Mouse (Mus musculus) intestine, postnatal 0 days (tissue): ENCODE results near the gene Chil3. TPM values are rescaled to one million over a fixed set of nuclear protein-coding genes. Genes with fewer than 3 reads are reported as not detected.
"Not testable (repeated sequence)": the region's sequence is repeated elsewhere in the genome, so short reads cannot be mapped to it uniquely, and the experiment has no call there.

Experiments
- ATAC-seq: fragments of 200-750 bp; cut with Nextera tagmentation; 2 replicates; pipeline ENCODE4 v1.8.0; 2017; ENCODE audit warnings: mild to moderate bottlenecking, moderate TSS enrichment, moderate library complexity
- H3K27ac ChIP-seq: fragments of 300-500 bp; sonication (generic); 2 replicates; pipeline ENCODE4 v1.5.1; 2014; ENCODE audit warnings: mild to moderate bottlenecking, low read depth, low read length, moderate library complexity
- H3K27me3 ChIP-seq: fragments of 300-500 bp; sonication (generic); replicated peaks from 2 replicates; pipeline ENCODE4 v1.6.1; 2014; ENCODE audit warnings: low read length, mixed read lengths; ENCODE audit not compliant: control insufficient read depth, insufficient read depth
- H3K36me3 ChIP-seq: fragments of 300-500 bp; sonication (generic); 2 replicates; pipeline ENCODE4 v1.6.1; 2014; ENCODE audit warnings: mild to moderate bottlenecking, moderate library complexity; ENCODE audit not compliant: control insufficient read depth, insufficient read depth
- H3K4me1 ChIP-seq: fragments of 300-500 bp; sonication (generic); replicated peaks from 2 replicates; pipeline ENCODE4 v1.6.1; 2014; ENCODE audit warnings: antibody characterized with exemption, low read length, mixed read lengths; ENCODE audit not compliant: control insufficient read depth, insufficient read depth
- H3K4me2 ChIP-seq: fragments of 300-500 bp; sonication (generic); replicated peaks from 2 replicates; pipeline ENCODE4 v1.6.1; 2014; ENCODE audit warnings: low read depth, mild to moderate bottlenecking, moderate library complexity
- H3K4me3 ChIP-seq: fragments of 300-500 bp; sonication (generic); 2 replicates; pipeline ENCODE4 v1.5.1; 2014; ENCODE audit warnings: low read depth, low read length
- H3K9ac ChIP-seq: fragments of 300-500 bp; sonication (generic); 2 replicates; pipeline ENCODE4 v1.6.1; 2014; ENCODE audit warnings: mild to moderate bottlenecking, low read depth, low read length
- H3K9me3 ChIP-seq: fragments of 300-500 bp; sonication (generic); 2 replicates; pipeline ENCODE4 v1.6.1; 2016; ENCODE audit warnings: mixed run types; ENCODE audit not compliant: control insufficient read depth
- CTCF ChIP-seq: sonication (generic); IDR thresholded peaks from 2 replicates; pipeline ENCODE4 v1.5.1; 2016; ENCODE audit warnings: low read depth, mild to moderate bottlenecking, control low read depth, antibody characterized with exemption, moderate library complexity
- WGBS: fragments of 180-500 bp; shearing (Covaris S2); extraction: QIAGEN DNeasy Blood & Tissue Kit; methylation state at CpG from one replicate; pipeline ENCODE4 v1.1.7; 2014; 5-methylcytosine and 5-hydroxymethylcytosine counted together
- polyA plus RNA-seq: library from polyadenylated mRNA; unstranded; fragments of >200 nt; fragmentation: Nextera tagmentation; extraction: Ambion mirVana; gene quantifications from 2 replicates; pipeline ENCODE4 v1.2.1, GENCODE M21; 2015

Chil3 gene
- 0.13 TPM in 1 of 2 replicates, not detected in the other for polyA plus RNA-seq

DNA sequence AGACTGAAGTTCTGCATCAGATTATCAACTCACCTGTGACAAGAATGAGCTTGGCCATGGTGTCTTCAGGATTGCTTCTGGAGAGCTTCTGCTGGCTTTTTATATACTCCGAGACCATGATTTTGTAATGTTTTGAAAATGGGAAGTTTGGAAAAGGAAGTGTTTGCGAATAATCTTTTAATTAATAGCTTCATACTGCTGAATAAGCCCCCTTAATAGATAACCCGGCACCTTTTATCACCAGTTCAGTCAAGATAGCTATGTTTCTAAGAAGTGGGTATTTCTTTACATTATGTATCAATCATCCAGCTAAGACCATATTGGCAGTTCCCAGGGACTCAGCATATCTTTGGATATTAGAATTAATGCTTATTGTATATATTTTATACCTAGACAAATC, at the start of gene Chil3:
TSS of gene Chil3 (minus strand) at position 101 of the 400 bp plus-strand sequence.
- Histone ChIP-seq H3K27me3 (no peaks in the 10 kb centered on the region), H3K9ac (no peak within 1 kb of the TSS), H3K9me3 (0 out of 2 replicates have a peak, but pooled peaks cover 4% of the 10 kb centered on the region), H3K4me1 (no peaks in the 10 kb centered on the region), H3K4me2 (no peak within 1 kb of the TSS), H3K27ac (no peak within 1 kb of the TSS), H3K36me3 (no peaks in the 10 kb centered on the region), H3K4me3 (no peak within 1 kb of the TSS)
- no peak for TF ChIP-seq CTCF
- ATAC-seq = no peak
- 78% methylated on average over 3 of the region's 3 CpGs for WGBS

DNA sequence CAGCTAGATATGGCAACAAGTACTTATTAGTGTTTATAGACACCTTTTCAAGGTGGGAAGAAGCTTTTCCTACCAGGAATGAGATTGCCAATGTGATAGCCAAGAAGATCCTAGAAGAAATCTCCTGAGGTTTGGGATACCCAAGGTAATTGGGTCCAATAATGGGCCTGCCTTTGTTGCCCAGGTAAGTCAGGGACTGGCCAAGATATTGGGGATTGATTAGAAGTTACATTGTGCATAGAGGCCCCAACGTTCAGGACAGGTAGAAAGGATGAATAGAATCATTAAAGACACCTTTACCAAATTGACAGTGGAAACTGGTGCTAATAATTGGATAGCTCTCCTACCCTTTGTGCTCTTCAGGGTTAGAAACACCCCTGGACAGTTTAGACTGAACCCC, 30.7 kb upstream of the Chil3 start:
- not testable (repeated sequence) for H3K36me3 ChIP-seq, ATAC-seq, H3K4me3 ChIP-seq, H3K4me2 ChIP-seq, H3K9me3 ChIP-seq, H3K27me3 ChIP-seq, H3K4me1 ChIP-seq, H3K27ac ChIP-seq, H3K9ac ChIP-seq
- WGBS = 53% methylated on average over 1 of the region's 1 CpGs

DNA sequence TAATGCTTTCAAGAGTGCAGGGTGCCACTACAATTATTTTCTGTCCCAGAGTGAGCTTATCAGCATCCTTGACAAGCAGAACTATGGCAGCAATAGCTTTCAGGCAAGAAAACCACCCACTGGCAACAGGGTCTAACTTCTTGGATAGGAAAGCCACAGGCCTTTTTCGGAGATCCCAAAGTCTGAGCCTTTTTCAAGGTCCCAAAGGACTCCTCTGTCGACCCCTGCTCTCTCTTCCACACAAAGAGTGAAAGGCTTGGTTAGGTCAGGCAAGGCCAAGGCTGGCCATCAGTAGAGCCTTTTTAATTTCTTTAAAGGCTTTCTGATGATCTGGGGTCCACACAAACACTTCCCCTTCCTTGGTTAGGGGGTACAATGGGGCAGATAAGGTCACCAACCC, 29.9 kb upstream of the Chil3 start:
- not testable (repeated sequence) for H3K27me3 ChIP-seq, H3K36me3 ChIP-seq, ATAC-seq, H3K9ac ChIP-seq, H3K4me1 ChIP-seq, H3K9me3 ChIP-seq, H3K4me3 ChIP-seq, H3K27ac ChIP-seq, H3K4me2 ChIP-seq
- WGBS = 67% methylated on average over 2 of the region's 2 CpGs

DNA sequence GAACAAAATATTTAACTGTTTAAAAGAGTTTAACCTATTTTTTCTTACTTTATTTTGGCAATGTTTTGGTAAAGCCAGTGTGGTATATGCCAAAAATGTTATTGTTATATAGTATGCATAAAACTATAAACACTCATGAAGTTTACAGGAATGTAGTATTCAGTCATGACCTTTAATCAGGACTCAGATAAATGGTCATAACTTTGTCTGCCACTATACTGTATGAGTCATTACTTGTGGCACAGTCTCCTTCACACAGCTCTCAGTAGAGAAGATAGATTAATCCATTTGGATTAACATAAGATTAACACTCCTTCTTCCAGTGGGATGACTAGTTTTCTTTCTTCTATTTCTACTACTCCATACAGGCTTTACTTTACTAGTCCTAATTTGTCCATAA, 28.9 kb upstream of the Chil3 start:
- ATAC-seq = no peak
- Histone ChIP-seq H3K27me3 (no peaks in the 10 kb centered on the region), H3K4me1 (no peaks in the 10 kb centered on the region)

DNA sequence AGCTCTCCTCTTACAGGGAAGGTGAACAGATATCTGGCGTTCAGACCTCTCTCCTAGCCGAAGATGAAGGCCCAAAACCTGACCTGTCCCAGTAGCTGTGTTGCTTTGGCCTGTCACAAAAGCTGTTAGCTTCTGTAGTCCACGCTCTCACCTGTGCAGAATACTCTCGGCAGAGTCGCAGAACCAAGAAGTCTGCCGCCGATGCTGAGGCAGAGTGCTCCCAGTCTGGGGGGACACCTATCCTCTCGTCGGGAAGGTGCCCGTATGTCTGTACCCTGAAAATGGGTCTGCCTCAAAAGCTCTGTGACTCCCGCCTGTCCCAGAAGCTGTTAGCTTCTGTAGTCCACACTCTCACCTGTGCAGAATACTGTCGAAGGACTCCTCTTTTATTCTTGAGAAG, 28.1 kb upstream of the Chil3 start:
- TF ChIP-seq CTCF = no peak
- Histone ChIP-seq H3K9ac (no peak overlapping the region), H3K4me2 (no peak overlapping the region), H3K9me3 (0 out of 2 replicates have a peak, but pooled peaks cover 3% of the 10 kb centered on the region), H3K27ac (no peak overlapping the region), H3K4me3 (no peak overlapping the region), H3K36me3 (no peaks in the 10 kb centered on the region), H3K27me3 (no peaks in the 10 kb centered on the region), H3K4me1 (no peaks in the 10 kb centered on the region)
- ATAC-seq = no peak
- WGBS = 90% methylated on average over 12 of the region's 12 CpGs

More for the DNA sequence above, 28.9 kb upstream of the Chil3 start:
- Histone ChIP-seq H3K9me3 (0 out of 2 replicates have a peak, but pooled peaks cover 3% of the 10 kb centered on the region), H3K4me2 (no peak overlapping the region), H3K4me3 (no peak overlapping the region), H3K27ac (no peak overlapping the region), H3K9ac (no peak overlapping the region), H3K36me3 (no peaks in the 10 kb centered on the region)
- no peak for TF ChIP-seq CTCF

DNA sequence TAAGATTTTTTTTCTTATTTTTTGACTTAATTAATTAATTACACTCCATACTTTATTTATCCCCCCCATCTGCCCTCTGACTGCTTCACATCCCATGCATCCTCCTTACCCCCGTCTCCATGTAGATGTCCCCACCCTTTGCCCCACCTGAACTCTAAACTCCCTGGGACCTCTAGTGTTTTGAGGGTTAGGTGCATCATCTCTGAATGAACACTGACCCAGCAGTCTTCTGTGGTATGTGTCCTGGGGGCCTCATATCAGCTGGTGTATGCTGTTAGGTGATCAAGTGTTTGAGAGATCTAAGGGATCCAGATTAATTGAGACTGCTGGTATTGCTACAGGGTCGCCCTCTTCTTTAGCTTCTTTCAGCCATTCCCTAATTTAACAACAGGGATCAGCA, 20.6 kb upstream of the Chil3 start:
- Histone ChIP-seq H3K9me3 (0 out of 2 replicates have a peak, but pooled peaks cover 5% of the 10 kb centered on the region), H3K4me2 (no peak overlapping the region), H3K27ac (no peak overlapping the region), H3K9ac (no peak overlapping the region), H3K4me3 (no peak overlapping the region), H3K36me3 (no peaks in the 10 kb centered on the region), H3K4me1 (no peaks in the 10 kb centered on the region), H3K27me3 (no peaks in the 10 kb centered on the region)
- TF ChIP-seq CTCF = no peak
- WGBS = 78% methylated on average over 2 of the region's 2 CpGs
- ATAC-seq = no peak
